Mouse (Mus musculus): ENCODE measurements around the gene Pttg1. TPM values are rescaled to one million over a fixed set of nuclear protein-coding genes. Genes with fewer than 3 reads are reported as not detected.

Pttg1 gene
- polyA plus RNA-seq, 2 experiments: 66.8 to 86.5 TPM

GRCm38 (mm10) chr11:43426414-43426884, 398 bp upstream of the Pttg1 start:
- H3K9ac ChIP-seq (ENCODE audit: low read depth, low read length, severe bottlenecking): peak overlapping the region; percentile 8; the same call in 1 of the 2 replicates
- peak; percentile 27; the same call in 1 of the 2 replicates for ATAC-seq (ENCODE audit: low FRiP score, low read depth)

GRCm38 (mm10) chr11:43425166-43425709, 813 bp downstream of the Pttg1 start:
- Histone ChIP-seq H3K9me3 (ENCODE audit: control insufficient read depth, low read length) (no peaks in the 10 kb centered on the region), H3K27me3 (ENCODE audit: control insufficient read depth, insufficient read depth, low read length) (no peaks in the 10 kb centered on the region), H3K36me3 (ENCODE audit: control insufficient read depth, insufficient read depth, low read length) (peaks cover 6% of the 10 kb centered on the region; the same call in 1 of the 2 replicates), H3K4me2 (replicated peaks; ENCODE audit: low read depth, low read length, severe bottlenecking) (peak overlapping the region; percentile 50), H3K27ac (replicated peaks; ENCODE audit: low read depth, low read length) (no peak overlapping the region), H3K9ac (ENCODE audit: low read depth, low read length, severe bottlenecking) (no peak overlapping the region; the same call in 1 of the 2 replicates), H3K4me1 (ENCODE audit: control insufficient read depth, insufficient read depth, low read length) (no peaks in the 10 kb centered on the region), H3K4me3 (replicated peaks; ENCODE audit: low read length) (peak overlapping the region; percentile 60)
- ATAC-seq (ENCODE audit: low FRiP score, low read depth) (no peak), DNase-seq (ENCODE audit: low spot score) (no peak)
- TF ChIP-seq POLR2A (IDR thresholded peaks at IDR 0.05; ENCODE audit: borderline replicate concordance, extremely low read depth, insufficient read depth, insufficient read length): no peak
- 95% methylated on average over 9 of the region's 9 CpGs for WGBS

More at GRCm38 (mm10) chr11:43426414-43426884, 398 bp upstream of the Pttg1 start:
- H3K27me3 ChIP-seq (ENCODE audit: control insufficient read depth, insufficient read depth, low read length): no peaks in the 10 kb centered on the region
- peaks cover 4% of the 10 kb centered on the region; the same call in 1 of the 2 replicates for H3K36me3 ChIP-seq (ENCODE audit: control insufficient read depth, insufficient read depth, low read length)
- H3K9me3 ChIP-seq (ENCODE audit: control insufficient read depth, low read length): no peaks in the 10 kb centered on the region
- H3K4me2 ChIP-seq (replicated peaks; ENCODE audit: low read depth, low read length, severe bottlenecking): peak overlapping the region; percentile 42
- 16% methylated on average over 7 of the region's 7 CpGs for WGBS
- no peak for DNase-seq (ENCODE audit: low spot score)
- no peak for TF ChIP-seq POLR2A (IDR thresholded peaks at IDR 0.05; ENCODE audit: borderline replicate concordance, extremely low read depth, insufficient read depth, insufficient read length)
- peak overlapping the region; percentile 60 for H3K4me3 ChIP-seq (replicated peaks; ENCODE audit: low read length)
- H3K4me1 ChIP-seq (ENCODE audit: control insufficient read depth, insufficient read depth, low read length): no peaks in the 10 kb centered on the region
- 0 out of 2 replicates have a peak overlapping the region, but pooled peaks have one; percentile 14 for H3K27ac ChIP-seq (replicated peaks; ENCODE audit: low read depth, low read length)

GRCm38 (mm10) chr11:43424386-43424785, 1.7 kb downstream of the Pttg1 start:
- Histone ChIP-seq H3K9me3 (ENCODE audit: control insufficient read depth, low read length) (no peaks in the 10 kb centered on the region), H3K27ac (replicated peaks; ENCODE audit: low read depth, low read length) (no peak overlapping the region), H3K4me2 (replicated peaks; ENCODE audit: low read depth, low read length, severe bottlenecking) (no peak overlapping the region), H3K27me3 (ENCODE audit: control insufficient read depth, insufficient read depth, low read length) (no peaks in the 10 kb centered on the region), H3K4me1 (ENCODE audit: control insufficient read depth, insufficient read depth, low read length) (no peaks in the 10 kb centered on the region), H3K4me3 (replicated peaks; ENCODE audit: low read length) (no peak overlapping the region), H3K9ac (ENCODE audit: low read depth, low read length, severe bottlenecking) (no peak overlapping the region), H3K36me3 (ENCODE audit: control insufficient read depth, insufficient read depth, low read length) (peaks cover 6% of the 10 kb centered on the region; the same call in 1 of the 2 replicates)
- DNase-seq (ENCODE audit: low spot score): no peak
- no peak for ATAC-seq (ENCODE audit: low FRiP score, low read depth)
- 78% methylated on average over 5 of the region's 5 CpGs for WGBS
- no peak for TF ChIP-seq POLR2A (IDR thresholded peaks at IDR 0.05; ENCODE audit: borderline replicate concordance, extremely low read depth, insufficient read depth, insufficient read length)

GRCm38 (mm10) chr11:43417201-43417600, 8.8 kb downstream of the Pttg1 start:
- no peaks in the 10 kb centered on the region for H3K4me1 ChIP-seq (ENCODE audit: control insufficient read depth, insufficient read depth, low read length)
- H3K4me3 ChIP-seq (replicated peaks; ENCODE audit: low read length): no peak overlapping the region
- no peaks in the 10 kb centered on the region for H3K27me3 ChIP-seq (ENCODE audit: control insufficient read depth, insufficient read depth, low read length)
- DNase-seq (ENCODE audit: low spot score) (no peak), ATAC-seq (ENCODE audit: low FRiP score, low read depth) (no peak)
- H3K36me3 ChIP-seq (ENCODE audit: control insufficient read depth, insufficient read depth, low read length): 0 out of 2 replicates have a peak, but pooled peaks cover 3% of the 10 kb centered on the region
- no peaks in the 10 kb centered on the region for H3K9me3 ChIP-seq (ENCODE audit: control insufficient read depth, low read length)
- no peak overlapping the region for H3K4me2 ChIP-seq (replicated peaks; ENCODE audit: low read depth, low read length, severe bottlenecking)
- TF ChIP-seq POLR2A (IDR thresholded peaks at IDR 0.05; ENCODE audit: borderline replicate concordance, extremely low read depth, insufficient read depth, insufficient read length): no peak
- no peak overlapping the region for H3K27ac ChIP-seq (replicated peaks; ENCODE audit: low read depth, low read length)
- WGBS: 75% methylated on average over 7 of the region's 7 CpGs
- no peak overlapping the region for H3K9ac ChIP-seq (ENCODE audit: low read depth, low read length, severe bottlenecking)

GRCm38 (mm10) chr11:43412771-43413451, 13.1 kb downstream of the Pttg1 start:
- Histone ChIP-seq H3K4me2 (replicated peaks; ENCODE audit: low read depth, low read length, severe bottlenecking) (no peak overlapping the region), H3K36me3 (ENCODE audit: control insufficient read depth, insufficient read depth, low read length) (no peaks in the 10 kb centered on the region), H3K9ac (ENCODE audit: low read depth, low read length, severe bottlenecking) (no peak overlapping the region), H3K27me3 (ENCODE audit: control insufficient read depth, insufficient read depth, low read length) (no peaks in the 10 kb centered on the region), H3K9me3 (ENCODE audit: control insufficient read depth, low read length) (no peaks in the 10 kb centered on the region), H3K4me1 (ENCODE audit: control insufficient read depth, insufficient read depth, low read length) (no peaks in the 10 kb centered on the region), H3K4me3 (replicated peaks; ENCODE audit: low read length) (no peak overlapping the region), H3K27ac (replicated peaks; ENCODE audit: low read depth, low read length) (no peak overlapping the region)
- DNase-seq (ENCODE audit: low spot score) (peak; percentile 86), ATAC-seq (ENCODE audit: low FRiP score, low read depth) (no peak)
- TF ChIP-seq POLR2A (IDR thresholded peaks at IDR 0.05; ENCODE audit: borderline replicate concordance, extremely low read depth, insufficient read depth, insufficient read length): no peak
- WGBS: 24% methylated on average over 14 of the region's 14 CpGs

Measured in limb, embryonic 14.5 days (tissue).